Mouse (Mus musculus) brain, embryonic 14.5 days (tissue): ENCODE measurements at regions not wholly inside any gene's neighbourhood (a gene's known extent, or its start where the extent isn't known, plus 50 kb on each side); places are given as distances from the start of the nearest gene placed in this dataset.

Experiments
- CTCF ChIP-seq: fragments of 200-500 bp; IDR thresholded peaks from 2 replicates; pipeline ENCODE4 v1.5.1; 2012; ENCODE audit warnings: inconsistent platforms, mild to moderate bottlenecking, moderate library complexity, borderline replicate concordance; ENCODE audit not compliant: insufficient read depth, insufficient read length; ENCODE audit errors: extremely low read depth
- POLR2A ChIP-seq: fragments of 200-500 bp; IDR thresholded peaks from 2 replicates; pipeline ENCODE4 v1.6.1; 2012; ENCODE audit warnings: mild to moderate bottlenecking, inconsistent platforms, borderline replicate concordance; ENCODE audit not compliant: poor library complexity, insufficient read depth, insufficient read length, severe bottlenecking; ENCODE audit errors: extremely low read depth

GRCm38 (mm10) chr4:142306076-142306475 lies 66.9 kb upstream of the Kazn start:
- TF ChIP-seq POLR2A (no peak), CTCF (no peak)
